ENCODE assay signal across 8 mouse cellular contexts in genomic region chr2:168839811-168840655, GRCm38 (mm10).
DNase-seq lines count a peak whose midpoint lies in the region; ATAC-seq and TF ChIP-seq lines count a peak whose summit lies in the region.

No protein-coding gene starts in this region.

- 0 out of 2 replicates have a peak overlapping the region, but pooled peaks have one; percentile 29 for H3K27ac ChIP-seq in heart, embryonic 10.5 days
- H3K27ac ChIP-seq in heart, adult 2 months: no peak overlapping the region
- no peak overlapping the region for H3K27ac ChIP-seq in ES-Bruce4 (ENCODE audit: insufficient read depth, low read length)
- peak overlapping the region; percentile 90 for H3K27ac ChIP-seq in hindbrain, embryonic 10.5 days
- H3K27ac ChIP-seq in midbrain, embryonic 12.5 days (replicated peaks): peak overlapping the region; percentile 88

- no peaks in the 10 kb centered on the region for H3K79me2 ChIP-seq in heart, adult 2 months (replicated peaks; ENCODE audit: control insufficient read depth, insufficient read depth, low read length)

- no peaks in the 10 kb centered on the region for H3K9me3 ChIP-seq in heart, embryonic 10.5 days
- no peaks in the 10 kb centered on the region for H3K9me3 ChIP-seq in ES-Bruce4 (replicated peaks; ENCODE audit: control insufficient read depth, insufficient read depth, low read length, poor library complexity, severe bottlenecking)
- no peaks in the 10 kb centered on the region for H3K9me3 ChIP-seq in hindbrain, embryonic 10.5 days
- no peaks in the 10 kb centered on the region for H3K9me3 ChIP-seq in midbrain, embryonic 12.5 days

- no peak for TF ChIP-seq EP300 in heart, adult 2 months (IDR thresholded peaks at IDR 0.05; ENCODE audit: insufficient read depth, low read depth, low read length)
- TF ChIP-seq EP300 in ES-Bruce4 (IDR thresholded peaks at IDR 0.05; ENCODE audit: insufficient read depth, low read depth, low read length): 0 out of 2 replicates have a peak, but pooled peaks have one; percentile 6

- no peak for TF ChIP-seq CTCF in heart, adult 2 months (IDR thresholded peaks at IDR 0.05)
- TF ChIP-seq CTCF in ES-Bruce4 (IDR thresholded peaks at IDR 0.05; ENCODE audit: low read depth, low read length): no peak

- no peaks in the 10 kb centered on the region for H3K36me3 ChIP-seq in heart, embryonic 10.5 days
- no peaks in the 10 kb centered on the region for H3K36me3 ChIP-seq in heart, adult 2 months (ENCODE audit: control insufficient read depth, insufficient read depth, low read length)
- H3K36me3 ChIP-seq in ES-Bruce4 (ENCODE audit: control insufficient read depth, insufficient read depth, low read length, poor library complexity, severe bottlenecking): no peaks in the 10 kb centered on the region
- H3K36me3 ChIP-seq in hindbrain, embryonic 10.5 days: no peaks in the 10 kb centered on the region
- no peaks in the 10 kb centered on the region for H3K36me3 ChIP-seq in midbrain, embryonic 12.5 days

- intact Hi-C loops in heart, adult 2 months (cut with DNase I): no loop called here

- no peak for TF ChIP-seq POLR2A in heart, adult 2 months (IDR thresholded peaks at IDR 0.05; ENCODE audit: insufficient read depth, low read depth, low read length)
- no peak for TF ChIP-seq POLR2A in ES-Bruce4 (IDR thresholded peaks at IDR 0.05; ENCODE audit: insufficient read depth, low read length)

- peak overlapping the region; percentile 52 for H3K4me2 ChIP-seq in midbrain, embryonic 12.5 days (replicated peaks)

- DNase-seq in heart, embryonic 10.5 days (ENCODE audit: low spot score): no peak
- no peak for DNase-seq in heart, adult 2 months
- peak; percentile 67 for DNase-seq in hindbrain, embryonic 10.5 days (ENCODE audit: low spot score)
- no peak for DNase-seq in Muller cell, postnatal 12 days (ENCODE audit: inconsistent ontology term)
- no peak for DNase-seq in frontal cortex, postnatal 14 days (ENCODE audit: low spot score in 2 of 2)
- DNase-seq in cerebellum, adult 9-10 months: no peak

- no peak overlapping the region for H3K9ac ChIP-seq in heart, adult 2 months (ENCODE audit: low read depth, low read length)
- peak overlapping the region; percentile 60 for H3K9ac ChIP-seq in ES-Bruce4 (ENCODE audit: low read depth, poor library complexity, severe bottlenecking)
- peak overlapping the region; percentile 24 for H3K9ac ChIP-seq in midbrain, embryonic 12.5 days (replicated peaks)

- H3K4me3 ChIP-seq in heart, embryonic 10.5 days: peak overlapping the region; percentile 54
- H3K4me3 ChIP-seq in heart, adult 2 months: no peak overlapping the region
- H3K4me3 ChIP-seq in ES-Bruce4 (ENCODE audit: low read depth, low read length): peak overlapping the region; percentile 28
- H3K4me3 ChIP-seq in hindbrain, embryonic 10.5 days: peak overlapping the region; percentile 48
- peak overlapping the region; percentile 22 for H3K4me3 ChIP-seq in midbrain, embryonic 12.5 days

- H3K4me1 ChIP-seq in heart, embryonic 10.5 days: peaks cover 24% of the 10 kb centered on the region
- H3K4me1 ChIP-seq in heart, adult 2 months (ENCODE audit: control insufficient read depth, insufficient read depth, low read length): no peaks in the 10 kb centered on the region
- H3K4me1 ChIP-seq in ES-Bruce4 (ENCODE audit: control insufficient read depth, insufficient read depth, low read length): no peaks in the 10 kb centered on the region
- peaks cover 60% of the 10 kb centered on the region for H3K4me1 ChIP-seq in hindbrain, embryonic 10.5 days (replicated peaks)
- peaks cover 51% of the 10 kb centered on the region for H3K4me1 ChIP-seq in midbrain, embryonic 12.5 days

- peaks cover 35% of the 10 kb centered on the region for H3K27me3 ChIP-seq in heart, embryonic 10.5 days (ENCODE audit: insufficient read depth, poor library complexity, severe bottlenecking)
- peaks cover 20% of the 10 kb centered on the region for H3K27me3 ChIP-seq in heart, adult 2 months (ENCODE audit: control insufficient read depth, insufficient read depth, low read length)
- no peaks in the 10 kb centered on the region for H3K27me3 ChIP-seq in ES-Bruce4 (ENCODE audit: control insufficient read depth, insufficient read depth, low read length, poor library complexity, severe bottlenecking)
- H3K27me3 ChIP-seq in hindbrain, embryonic 10.5 days (ENCODE audit: insufficient read depth, poor library complexity, severe bottlenecking): peaks cover 42% of the 10 kb centered on the region
- no peaks in the 10 kb centered on the region for H3K27me3 ChIP-seq in midbrain, embryonic 12.5 days

- peak; percentile 83 for ATAC-seq in midbrain, embryonic 12.5 days (ENCODE audit: low FRiP score, low read depth)

- WGBS in heart, embryonic 10.5 days: 2% methylated on average over 24 of the region's 24 CpGs
- 6% methylated on average over 24 of the region's 24 CpGs for WGBS in heart, adult 2 months
- under 1% methylated on average over 24 of the region's 24 CpGs for WGBS in hindbrain, embryonic 10.5 days
- WGBS in midbrain, embryonic 12.5 days: 3% methylated on average over 24 of the region's 24 CpGs

Comparison
In these comparisons a context has a peak if more than half of its experiments do, and no peak if none do; other contexts are left out.
1. H3K27ac ChIP-seq: peak in heart, embryonic 10.5 days (single experiment), hindbrain, embryonic 10.5 days (single experiment) and midbrain, embryonic 12.5 days (single experiment); none in heart, adult 2 months (single experiment) and ES-Bruce4 (single experiment).